Mouse (Mus musculus) c-Kit-positive CD71-negative TER-119-negative erythroid progenitor cells, embryonic 14.5 days (primary cell): ENCODE data around the gene Setd6.

Source experiments
- DNase-seq: peaks from one replicate; pipeline ENCODE4 v3.0.0-alpha.2; 2013; ENCODE audit warnings: low read depth

Setd6 gene

DNA sequence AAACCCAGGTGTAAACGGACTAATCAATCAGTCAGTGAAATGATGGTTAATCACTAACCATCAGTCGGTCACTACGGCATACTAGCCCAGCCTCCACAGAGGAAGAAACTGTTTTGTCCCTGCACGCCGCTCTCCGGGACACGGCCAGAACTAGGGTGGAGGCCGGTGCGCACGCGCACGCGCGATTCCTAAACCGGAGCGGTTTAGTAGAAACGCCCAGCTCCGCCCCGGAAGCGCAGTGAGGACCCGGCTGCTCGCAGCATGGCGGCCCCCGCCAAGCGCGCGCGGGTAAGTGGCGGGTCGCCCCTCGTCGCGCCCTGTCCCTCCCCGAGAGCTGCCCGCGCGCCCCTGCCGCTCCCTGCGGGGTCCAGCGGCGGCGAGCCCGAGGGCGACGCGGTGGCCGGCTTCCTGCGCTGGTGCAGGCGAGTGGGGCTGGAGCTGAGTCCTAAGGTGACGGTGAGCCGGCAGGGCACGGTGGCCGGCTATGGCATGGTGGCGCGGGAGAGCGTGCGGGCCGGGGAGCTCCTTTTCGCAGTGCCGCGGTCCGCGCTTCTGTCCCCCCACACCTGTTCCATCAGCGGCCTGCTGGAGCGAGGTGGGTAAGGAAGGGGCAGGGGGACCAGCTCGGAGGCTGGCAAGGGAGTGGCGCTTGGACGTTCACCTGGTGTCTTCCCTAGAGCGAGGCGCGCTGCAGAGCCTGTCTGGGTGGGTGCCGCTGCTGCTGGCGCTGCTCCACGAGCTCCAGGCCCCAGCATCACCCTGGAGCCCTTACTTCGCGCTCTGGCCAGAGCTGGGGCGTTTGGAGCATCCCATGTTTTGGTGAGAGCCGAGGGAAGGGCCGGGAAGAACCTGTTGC is at the start of gene Setd6:
Gene Setd6 (plus strand): TSS at position 206 of the 856 bp plus-strand sequence.
- peak; percentile 84 for DNase-seq

DNA sequence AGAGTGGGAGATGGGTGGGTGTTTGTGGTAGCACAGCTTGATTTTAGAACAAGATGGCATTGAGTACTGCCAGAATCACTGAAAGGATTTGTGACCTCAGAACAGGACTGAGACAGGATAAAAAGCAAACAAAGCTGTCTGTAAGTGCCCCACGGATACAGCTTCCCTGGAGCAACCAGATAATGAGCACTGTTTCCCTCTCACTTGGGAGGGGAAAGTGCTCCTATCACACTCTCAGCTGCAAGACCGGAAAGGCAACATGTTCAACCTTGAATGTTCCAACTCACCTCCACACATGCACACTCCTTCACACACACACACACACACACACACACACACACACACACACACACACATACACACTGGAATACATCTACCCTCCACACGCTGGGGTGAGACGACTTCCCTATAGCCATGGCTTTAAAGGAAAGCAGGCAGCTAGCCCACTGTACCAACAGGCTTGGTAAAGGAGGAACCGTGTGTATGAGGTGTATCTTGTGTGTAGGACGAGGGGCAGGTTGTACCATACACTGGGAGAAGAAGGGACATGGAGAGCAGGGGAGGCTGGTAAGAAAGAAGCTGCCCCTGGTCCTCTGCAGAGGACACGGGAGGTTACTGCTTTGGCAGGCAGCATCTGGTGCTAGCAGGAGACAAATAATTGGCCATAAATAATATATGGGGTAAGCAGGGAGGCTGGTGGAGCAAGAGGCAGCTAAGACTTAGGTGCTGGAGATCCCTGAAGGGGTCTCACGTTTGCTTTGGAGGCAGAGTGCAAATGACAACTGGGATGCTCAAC is 47.3 kb upstream of the Setd6 start:
- no peak for DNase-seq

DNA sequence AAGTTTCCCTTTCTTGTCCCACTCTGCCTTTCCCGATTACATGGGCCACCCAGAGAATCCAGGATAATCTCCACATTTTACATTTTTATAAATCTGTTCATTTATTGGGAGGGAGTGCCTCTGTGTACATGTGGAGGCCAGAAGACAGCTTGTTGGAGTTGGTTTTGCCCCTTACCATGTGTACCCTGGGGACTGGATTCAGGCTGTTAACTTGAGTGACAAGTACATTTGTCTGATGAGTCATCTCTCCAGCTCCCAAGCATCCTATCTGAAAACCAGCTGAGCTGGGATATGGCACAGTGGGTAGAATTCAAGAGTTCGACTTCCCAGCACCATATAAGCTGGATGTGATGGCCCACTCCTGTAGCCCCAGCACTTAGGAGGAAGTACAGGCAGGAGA is 45.7 kb upstream of the Setd6 start:
- no peak for DNase-seq

DNA sequence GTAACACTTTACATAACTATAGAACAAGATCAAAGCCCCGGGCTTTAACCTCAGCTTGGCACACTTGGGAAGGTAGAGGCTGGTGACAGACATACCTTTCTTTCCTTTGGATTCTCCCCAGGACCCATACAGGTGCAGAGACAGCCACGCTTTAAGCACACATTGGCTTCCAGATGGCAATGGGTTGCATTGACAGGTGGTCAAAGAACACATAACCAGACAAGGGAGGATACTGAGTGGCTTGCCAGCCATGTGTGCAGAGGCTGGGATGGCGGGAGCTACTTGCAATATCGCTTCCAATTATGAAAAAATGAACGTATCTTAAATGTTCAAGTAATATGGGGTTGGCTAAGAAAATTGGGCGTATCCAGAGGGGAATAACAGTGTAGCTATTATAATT is 43.8 kb upstream of the Setd6 start:
- no peak for DNase-seq

DNA sequence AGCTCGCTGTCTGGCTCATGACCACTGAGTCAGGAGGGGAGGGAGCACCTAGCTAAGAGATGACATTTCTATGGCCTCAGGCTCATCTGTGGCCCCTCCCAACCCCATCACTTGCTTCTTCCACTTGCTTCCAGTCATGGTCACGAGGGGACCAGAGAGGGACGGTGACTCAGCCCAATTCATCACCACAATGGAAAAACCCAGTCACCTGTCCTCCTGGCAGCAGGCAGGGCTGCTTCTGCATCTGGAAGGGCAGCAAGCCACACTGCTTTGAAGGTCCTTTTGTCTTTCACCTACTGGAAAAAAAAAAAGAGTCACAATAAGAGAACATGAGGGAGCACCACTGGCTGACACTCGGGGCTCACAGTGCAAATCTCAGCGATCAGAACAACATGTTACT is 42.9 kb upstream of the Setd6 start:
- no peak for DNase-seq

DNA sequence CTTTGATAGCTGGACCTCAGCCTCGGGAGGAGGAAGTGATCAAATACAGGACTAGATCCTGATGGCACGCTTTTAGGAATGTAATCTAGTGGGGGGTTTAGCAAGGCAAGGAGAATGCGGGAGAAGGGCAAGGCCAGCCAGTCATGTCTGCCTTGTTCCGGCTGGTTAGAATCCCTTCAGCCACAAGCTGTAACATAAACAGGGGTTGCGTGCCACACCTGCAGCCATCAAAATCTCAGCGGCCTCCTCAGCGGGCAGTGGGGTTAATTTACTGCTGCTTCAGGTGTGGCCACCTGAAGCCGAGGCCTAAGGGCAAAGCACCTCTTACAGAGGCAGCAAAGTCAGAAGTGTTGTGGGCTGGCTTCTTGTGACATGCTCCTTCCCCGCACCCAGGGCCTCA is 39.0 kb upstream of the Setd6 start, which contains the start of gene Ndrg4:
Gene Ndrg4 (plus strand): TSS at position 350 of the 400 bp plus-strand sequence.
- no peak for DNase-seq

DNA sequence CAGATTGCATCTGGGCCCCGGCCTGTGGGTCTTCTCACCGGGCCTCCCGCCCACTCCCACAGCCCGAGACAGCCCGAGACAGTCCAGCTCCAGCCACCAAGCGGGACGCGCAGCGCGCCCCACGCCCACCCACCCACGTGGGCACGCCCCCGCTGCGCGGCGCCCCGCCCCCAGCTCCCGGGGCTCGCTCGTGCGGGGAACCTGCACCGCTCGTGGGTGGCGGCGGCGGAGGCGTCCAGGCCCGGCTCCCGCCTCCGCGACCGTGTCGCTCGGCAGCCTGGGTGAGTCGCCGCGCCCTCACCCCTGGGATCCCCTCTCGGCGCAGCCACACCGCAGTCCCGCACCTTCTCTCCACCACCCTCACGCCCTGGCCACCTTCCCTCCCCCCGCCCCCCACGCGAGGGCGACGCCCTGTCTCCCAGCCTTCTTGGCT is 38.1 kb upstream of the Setd6 start:
- no peak for DNase-seq

DNA sequence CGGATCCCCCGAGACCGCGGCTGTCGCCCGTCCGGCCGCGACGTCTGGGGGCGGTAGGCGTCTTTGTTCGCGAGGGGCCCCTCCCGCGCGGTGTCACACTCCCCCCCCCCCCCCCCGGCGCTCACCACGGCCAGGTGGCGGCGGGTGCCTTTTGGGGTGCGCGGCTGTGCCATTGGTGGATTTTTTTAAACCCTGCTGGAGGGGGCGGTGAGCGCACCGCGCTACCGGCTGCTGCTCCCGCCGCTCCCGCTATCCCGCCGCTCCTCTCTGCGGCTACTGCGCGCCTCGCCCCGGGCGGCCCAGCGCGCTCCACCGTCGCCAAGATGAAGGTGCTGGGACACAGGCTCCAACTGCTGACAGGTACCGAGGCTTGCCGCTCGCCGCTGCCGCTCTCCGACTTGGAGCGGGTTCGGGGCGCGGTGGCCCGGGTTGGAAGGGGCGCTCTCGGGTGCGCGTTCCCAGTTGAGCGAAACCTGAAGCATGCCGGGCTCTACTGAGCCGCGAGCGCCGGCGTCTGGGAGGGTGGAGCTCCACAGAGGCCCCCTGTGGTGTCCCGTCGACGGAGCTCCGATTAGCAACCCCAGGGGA is 37.6 kb upstream of the Setd6 start:
- DNase-seq: no peak

DNA sequence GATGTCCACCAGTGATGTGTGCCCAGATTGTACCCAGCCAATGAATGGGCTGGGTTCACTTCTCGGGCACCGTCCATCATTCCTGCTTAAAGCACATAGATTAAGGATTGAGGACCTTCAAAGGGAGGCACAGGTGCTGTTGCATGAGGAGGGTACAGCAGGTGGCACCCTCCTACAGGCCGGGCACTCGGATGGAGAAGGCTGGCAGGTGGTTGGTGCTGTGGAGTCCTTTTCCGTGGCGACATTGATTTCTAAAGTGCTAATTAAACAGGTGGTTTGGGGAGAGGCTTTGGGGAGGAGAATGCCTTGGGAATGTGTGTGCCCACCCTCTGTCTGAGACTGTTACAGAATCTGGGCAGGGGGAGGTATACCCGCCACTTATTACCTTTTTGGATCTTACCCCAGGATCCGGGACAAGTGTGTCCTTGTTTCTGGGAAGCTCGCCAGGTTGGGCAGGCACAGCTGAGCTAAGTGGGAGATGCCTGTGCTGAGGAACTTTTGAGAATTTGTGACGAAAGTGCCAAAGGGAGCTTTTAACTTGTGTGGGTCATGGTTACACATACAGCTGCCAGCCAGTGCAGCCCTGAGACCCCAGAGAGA is 27.5 kb upstream of the Setd6 start:
- DNase-seq: no peak

DNA sequence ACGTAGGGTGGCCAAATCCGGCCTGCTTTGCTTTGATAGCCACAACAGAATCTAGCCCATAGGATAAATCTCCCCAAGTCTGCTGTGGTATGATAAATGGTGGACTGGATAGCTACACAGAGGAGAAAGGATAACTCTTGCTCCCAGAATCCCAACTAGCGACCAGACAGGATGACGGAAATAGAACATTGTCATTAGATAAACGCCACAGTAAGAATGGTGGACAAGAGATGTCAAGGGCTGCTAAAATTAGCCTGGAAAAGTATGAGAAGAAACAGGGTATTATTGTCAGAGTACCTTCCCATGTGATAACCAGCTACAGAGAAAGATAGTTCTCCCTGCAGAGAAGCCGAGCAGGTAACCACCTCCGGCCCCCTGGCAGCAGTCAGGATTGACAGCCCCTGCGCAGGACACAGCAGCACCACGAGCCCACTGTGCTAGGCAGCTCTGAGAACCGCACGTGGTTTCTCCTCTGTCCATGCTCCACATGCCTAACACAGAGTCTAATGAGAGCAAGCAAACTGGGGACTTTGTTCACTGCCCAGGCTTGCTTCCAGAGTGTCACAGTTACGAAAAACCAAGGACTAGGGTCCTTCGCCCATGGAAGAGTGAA is 24.6 kb upstream of the Setd6 start:
- DNase-seq: no peak

DNA sequence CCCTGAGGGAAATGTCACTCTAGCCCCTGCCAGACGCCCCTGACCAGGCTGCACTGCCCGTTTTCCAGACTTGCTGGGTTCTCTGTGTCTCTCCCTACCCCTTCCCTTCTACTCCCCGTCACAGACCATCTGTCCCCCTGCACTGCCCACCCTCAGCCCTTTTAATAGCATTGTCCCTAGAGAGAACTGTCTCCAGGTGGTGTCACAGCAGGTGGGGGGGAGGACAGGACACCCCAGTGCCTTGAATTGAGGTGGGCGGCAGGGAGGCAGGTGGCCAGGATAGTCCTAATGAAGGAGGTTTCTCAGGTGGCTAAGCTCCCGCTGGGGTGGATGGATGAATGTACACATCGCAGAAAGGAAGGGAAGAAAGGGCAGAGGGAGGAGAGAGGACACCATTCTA is 21.1 kb upstream of the Setd6 start:
- DNase-seq: no peak

DNA sequence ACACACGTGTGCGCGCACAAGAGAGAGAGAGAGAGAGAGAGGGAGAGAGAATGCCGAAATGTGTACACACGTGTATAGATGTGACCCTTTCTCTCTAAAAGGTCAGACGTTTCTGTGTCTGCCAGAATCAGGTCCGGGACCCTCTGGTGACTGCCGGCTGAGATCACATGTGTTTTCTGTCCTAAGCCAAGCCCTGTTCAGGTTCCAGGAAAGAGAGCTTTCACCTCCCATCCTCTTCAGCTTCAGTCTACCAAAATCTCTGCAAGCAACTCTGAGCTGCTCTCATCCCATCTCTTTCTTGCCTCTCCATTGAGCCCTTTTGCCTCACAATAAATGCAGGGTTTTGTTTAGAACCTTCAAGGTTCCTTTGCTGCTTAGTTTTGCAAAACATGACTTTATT is 19.0 kb upstream of the Setd6 start:
- no peak for DNase-seq

DNA sequence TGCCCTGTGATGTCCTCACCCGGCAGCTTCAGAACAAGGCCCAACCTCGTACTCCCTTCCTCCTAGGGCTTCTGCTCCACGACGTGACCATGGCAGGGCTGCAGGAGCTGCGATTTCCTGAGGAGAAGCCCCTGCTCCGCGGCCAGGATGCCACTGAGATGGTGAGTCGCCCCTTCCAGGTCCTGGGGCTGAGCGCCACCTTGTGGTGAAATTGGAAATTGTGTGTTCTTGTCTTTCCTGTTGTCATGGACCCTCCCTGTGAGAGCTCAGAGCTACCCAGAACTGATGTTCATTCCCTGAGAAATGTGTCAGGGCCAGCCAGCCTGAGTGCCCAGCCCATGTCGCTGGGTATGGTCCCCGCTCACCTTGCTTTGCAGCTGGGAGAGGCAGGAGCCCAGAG is 18.6 kb upstream of the Setd6 start:
- DNase-seq: peak; percentile 76

DNA sequence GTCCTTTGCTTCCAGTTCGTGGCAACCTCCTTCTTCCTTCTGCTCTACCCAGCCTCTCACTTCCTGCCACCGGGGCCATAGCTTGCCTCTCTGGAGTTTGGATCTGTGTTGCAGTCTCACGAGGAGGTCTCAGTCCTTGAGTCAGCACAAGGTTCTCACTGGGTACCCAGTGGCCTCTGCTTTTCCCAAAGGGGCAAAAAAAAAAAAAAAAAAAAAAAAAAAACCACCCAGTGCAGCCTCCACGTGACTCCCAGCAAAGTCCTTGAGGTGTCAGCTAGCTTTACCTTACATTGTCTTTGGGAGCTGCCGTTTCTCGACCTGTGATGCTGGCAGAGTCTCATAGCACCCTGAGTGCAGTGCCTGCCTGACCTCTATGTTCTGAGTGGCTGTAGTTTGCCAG is 17.5 kb upstream of the Setd6 start:
- no peak for DNase-seq

DNA sequence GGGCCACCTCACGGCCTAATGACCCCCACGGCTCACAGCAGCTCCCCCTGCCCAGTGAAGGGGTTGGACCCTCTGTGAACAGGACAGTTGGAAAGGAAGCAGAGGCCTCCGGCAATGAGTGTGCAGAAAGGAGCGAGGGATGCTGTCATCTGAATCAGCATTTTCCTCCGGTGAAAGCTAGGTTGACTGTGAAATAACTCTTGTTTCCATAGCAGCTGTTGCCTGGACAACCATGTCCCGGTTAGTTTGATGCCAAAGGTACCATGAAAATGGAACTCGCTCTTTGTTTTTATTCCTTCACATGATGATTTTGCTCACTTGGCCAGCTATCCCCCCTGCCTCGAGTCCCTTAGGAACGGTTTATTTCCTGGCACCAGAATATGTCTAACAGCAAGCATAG is 15.4 kb upstream of the Setd6 start:
- DNase-seq: no peak

DNA sequence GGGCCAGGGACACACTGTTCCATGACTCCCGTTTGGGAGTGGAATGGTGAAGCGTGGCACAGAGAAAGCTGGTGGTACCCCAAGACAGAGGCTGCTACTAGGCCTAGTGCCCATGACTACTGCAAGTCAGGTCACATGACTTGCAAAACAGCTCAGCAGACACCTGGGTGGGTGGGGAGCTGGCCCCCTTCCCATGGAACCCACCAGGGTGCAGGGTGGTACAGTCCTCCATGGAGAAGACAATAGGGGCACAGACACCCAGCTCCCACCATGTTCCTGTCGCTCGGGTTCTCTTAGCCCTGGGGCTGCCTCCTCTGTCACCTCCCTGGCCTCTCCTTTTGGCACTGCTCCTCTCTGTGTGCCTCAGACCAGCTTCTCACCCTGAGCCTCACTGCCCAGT is 13.9 kb upstream of the Setd6 start:
- no peak for DNase-seq

DNA sequence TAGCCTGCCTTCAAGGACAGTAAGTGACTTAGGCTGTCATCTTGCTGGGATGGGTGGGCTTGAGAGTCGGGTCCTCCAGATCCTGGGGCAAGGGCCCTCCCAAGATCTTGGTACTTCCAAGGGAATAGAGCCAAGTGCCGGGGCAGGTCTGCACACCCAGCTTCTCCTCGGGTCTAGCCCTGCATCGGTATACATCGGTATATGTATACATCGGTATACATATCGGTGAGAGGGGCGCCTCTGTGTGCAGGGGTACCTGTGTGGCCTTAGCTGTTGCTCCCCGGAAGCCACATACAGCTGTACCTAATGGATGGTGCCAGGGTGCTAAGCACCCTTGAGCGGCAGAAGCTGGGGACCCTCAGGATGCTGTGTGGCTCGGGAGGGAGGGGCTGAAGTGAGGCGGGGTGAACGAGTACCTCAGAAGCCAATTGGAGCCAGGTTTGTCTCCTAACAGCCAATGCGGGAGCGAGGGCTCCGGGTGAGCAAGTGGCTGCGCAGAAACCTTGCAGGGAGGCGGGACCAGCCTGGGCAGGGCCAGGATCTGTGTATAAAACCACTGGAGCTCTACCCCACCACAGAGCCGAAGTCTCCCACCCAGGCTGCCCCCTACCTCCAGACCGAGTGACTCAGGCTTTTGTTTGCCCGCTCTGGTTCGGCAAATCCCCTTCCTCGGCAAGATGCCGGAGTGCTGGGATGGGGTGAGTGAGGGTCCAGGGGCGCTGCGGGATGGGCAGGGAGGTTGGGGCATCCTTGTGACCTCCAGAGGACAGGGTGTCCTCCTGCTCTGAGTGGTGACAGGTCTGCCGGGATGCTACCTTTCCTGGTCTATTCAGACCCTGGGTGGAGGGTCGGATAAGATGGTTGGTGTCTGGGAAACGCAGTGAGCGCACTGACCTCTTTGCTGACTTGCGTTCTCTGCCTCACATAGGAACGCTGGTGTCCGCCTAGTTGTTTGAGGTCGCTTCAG is 12.9 kb upstream of the Setd6 start:
- peak; percentile 68 for DNase-seq

DNA sequence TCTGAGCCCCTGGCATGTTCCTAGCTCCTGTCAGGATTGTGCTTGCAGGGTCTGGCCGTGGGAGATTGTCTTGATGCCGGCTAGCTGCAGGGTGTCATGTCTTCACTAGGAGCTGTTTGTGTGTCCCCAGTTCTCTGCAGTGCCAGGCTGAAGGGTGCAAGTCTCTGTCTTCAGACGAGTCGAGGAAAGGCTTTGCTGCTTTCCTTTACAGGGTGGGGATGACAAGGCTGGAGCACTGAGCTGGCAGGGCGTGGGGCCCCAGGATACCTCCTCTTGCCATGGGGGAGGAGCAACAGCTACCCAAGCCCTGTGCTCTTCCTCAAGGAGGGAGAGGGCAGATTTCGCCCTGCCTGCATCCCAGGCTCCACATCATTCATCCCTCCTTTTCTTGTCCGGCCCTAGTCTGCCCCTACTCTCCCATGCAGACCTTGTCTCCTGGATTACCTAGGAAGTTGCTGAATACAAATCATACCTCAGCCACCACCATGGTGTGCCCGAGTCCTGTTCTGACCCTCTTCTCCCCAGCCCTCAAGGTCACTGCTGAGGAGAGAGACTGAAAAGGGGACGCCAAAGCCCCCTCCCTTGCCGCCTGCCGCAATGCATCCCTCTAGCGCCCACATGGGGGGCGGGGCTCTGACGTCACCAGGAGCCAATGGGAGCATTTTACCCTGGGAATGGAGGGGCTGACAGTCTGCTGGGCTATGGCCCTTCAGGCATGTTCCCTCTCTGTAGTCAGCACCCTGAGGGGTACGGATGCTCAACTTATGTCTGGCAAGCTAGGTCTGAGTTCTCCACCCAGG is 12.0 kb upstream of the Setd6 start:
- DNase-seq: no peak

DNA sequence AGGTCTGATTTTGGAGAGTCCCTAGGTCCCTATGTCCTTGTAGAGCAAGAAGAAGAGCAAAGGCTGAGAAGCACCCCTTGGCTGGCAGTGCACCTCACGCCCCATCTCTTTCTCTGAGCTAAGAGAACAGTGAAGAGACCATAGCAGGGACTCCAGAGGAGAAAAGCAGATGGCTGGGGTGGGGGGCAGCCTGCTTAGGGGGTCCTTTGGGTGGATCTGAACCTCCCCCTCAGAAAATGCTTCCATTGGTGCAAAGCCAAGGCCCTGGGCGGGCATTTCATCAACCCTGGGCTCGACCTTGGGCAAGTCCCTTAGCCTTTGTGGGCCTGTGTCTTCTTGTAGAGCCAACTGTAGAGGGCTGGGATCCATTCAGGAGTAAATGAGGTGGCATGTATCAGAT is 11.1 kb upstream of the Setd6 start:
- no peak for DNase-seq

DNA sequence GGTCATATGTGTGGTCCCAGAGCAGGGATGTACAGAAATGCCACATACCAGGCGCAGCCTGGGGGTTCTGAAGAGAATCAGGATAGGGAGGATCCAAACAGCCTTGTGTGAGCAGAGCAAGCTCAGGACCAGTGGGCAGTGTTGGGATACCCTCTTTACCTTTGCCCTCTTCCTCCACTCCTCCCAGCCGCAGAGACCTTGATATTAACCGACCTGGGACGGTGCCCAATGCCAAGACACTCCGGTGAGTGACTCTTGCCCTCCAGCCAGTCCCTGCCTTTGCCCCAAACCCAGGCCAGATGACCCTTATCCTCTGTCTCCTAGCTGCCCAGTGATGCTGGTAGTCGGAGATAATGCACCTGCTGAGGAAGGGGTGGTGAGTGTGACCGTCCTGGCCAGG is 6.1 kb upstream of the Setd6 start:
- DNase-seq: no peak
